Comparison of ENCODE assay signal across 24 mouse cellular contexts in genomic region chr5:32706226-32706780, GRCm38 (mm10).
"Had no signal": no experiment of that assay in that cellular context is flagged by ENCODE, and none has a peak within 500 bp of the region (broad histone marks: within the 10 kb centered on the region; RNA-seq: fewer than 3 reads in every experiment).

No protein-coding gene starts in this region.

- H3K27ac ChIP-seq: kidney, postnatal 0 days; layer of hippocampus, adult 2 months; limb, embryonic 10.5 days; limb, embryonic 13.5 days; liver, embryonic 12.5 days; liver, embryonic 15.5 days; lung, embryonic 15.5 days; midbrain, embryonic 10.5 days; midbrain, embryonic 13.5 days; neural tube, embryonic 13.5 days; stomach, embryonic 15.5 days had no signal

- DNase-seq: kidney, adult 2 months; kidney, postnatal 25 days; liver; lung, adult 18-20 months; lung, postnatal 10 days; lung, postnatal 36 days; retina, postnatal 1 day; right cerebral cortex, postnatal 25 days; spleen, adult 18-20 months; thymus, postnatal 4 days had no signal

- H3K4me2 ChIP-seq: limb, embryonic 13.5 days; liver, embryonic 12.5 days; liver, embryonic 15.5 days; lung, embryonic 15.5 days; midbrain, embryonic 13.5 days; neural tube, embryonic 13.5 days; stomach, embryonic 15.5 days had no signal

- H3K36me3 ChIP-seq: limb, embryonic 10.5 days; limb, embryonic 13.5 days; liver, embryonic 12.5 days; liver, embryonic 15.5 days; lung, embryonic 15.5 days; midbrain, embryonic 10.5 days; midbrain, embryonic 13.5 days; neural tube, embryonic 13.5 days; stomach, embryonic 15.5 days had no signal

- H3K4me1 ChIP-seq: limb, embryonic 10.5 days; limb, embryonic 13.5 days; liver, embryonic 12.5 days; lung, embryonic 15.5 days; megakaryocyte, embryonic 14.5 days; midbrain, embryonic 10.5 days; midbrain, embryonic 13.5 days; neural tube, embryonic 13.5 days; stomach, embryonic 15.5 days had no signal

- H3K4me3 ChIP-seq: layer of hippocampus, adult 2 months; limb, embryonic 10.5 days; limb, embryonic 13.5 days; liver, embryonic 12.5 days; liver, embryonic 15.5 days; lung, embryonic 15.5 days; megakaryocyte, embryonic 14.5 days; midbrain, embryonic 10.5 days; midbrain, embryonic 13.5 days; myocyte; neural tube, embryonic 13.5 days; stomach, embryonic 15.5 days had no signal

- H3K27me3 ChIP-seq: limb, embryonic 13.5 days; liver, embryonic 12.5 days; liver, embryonic 15.5 days; lung, embryonic 15.5 days; megakaryocyte, embryonic 14.5 days; midbrain, embryonic 13.5 days; neural tube, embryonic 13.5 days; stomach, embryonic 15.5 days had no signal

- H3K9me3 ChIP-seq: limb, embryonic 10.5 days; limb, embryonic 13.5 days; liver, embryonic 12.5 days; liver, embryonic 15.5 days; lung, embryonic 15.5 days; megakaryocyte, embryonic 14.5 days; midbrain, embryonic 10.5 days; midbrain, embryonic 13.5 days; neural tube, embryonic 13.5 days; stomach, embryonic 15.5 days had no signal

- H3K9ac ChIP-seq: limb, embryonic 13.5 days; liver, embryonic 12.5 days; liver, embryonic 15.5 days; lung, embryonic 15.5 days; midbrain, embryonic 13.5 days; neural tube, embryonic 13.5 days; stomach, embryonic 15.5 days had no signal

- ATAC-seq: liver, embryonic 12.5 days; midbrain, embryonic 13.5 days; midbrain, embryonic 16.5 days had no signal
